Mouse (Mus musculus): ENCODE measurements at regions not wholly inside any gene's neighbourhood (a gene's known extent, or its start where the extent isn't known, plus 50 kb on each side); places are given as distances from the start of the nearest gene placed in this dataset.

DNA sequence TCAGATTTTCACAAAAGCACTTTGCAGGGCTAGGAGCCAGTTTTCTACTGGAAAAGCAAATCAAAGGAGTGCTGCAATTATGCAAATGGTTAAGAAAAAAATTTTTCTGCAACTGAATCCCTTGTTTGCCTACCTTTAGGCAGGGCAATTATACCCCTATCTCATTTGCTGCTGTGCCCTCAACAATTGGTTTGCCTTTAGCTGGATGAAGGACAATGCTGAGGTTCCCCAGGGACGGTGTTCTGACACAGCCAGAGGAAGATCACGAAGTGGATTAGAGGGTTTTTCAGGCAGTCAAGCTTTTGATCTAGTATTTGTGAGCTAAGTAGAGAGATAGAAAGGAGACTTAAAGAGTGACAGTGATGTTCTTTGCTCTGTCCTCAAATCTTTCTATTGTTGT is 72.6 kb upstream of the Cerkl start:
- no peak overlapping the region for H3K27ac ChIP-seq (ENCODE audit: low read depth)
- ATAC-seq (ENCODE audit: insufficient read depth, low read depth) (no peak), DNase-seq (ENCODE audit: low spot score) (no peak)
- H3K4me3 ChIP-seq (ENCODE audit: low read depth, low read length) = no peak overlapping the region
- no peak overlapping the region for H3K9ac ChIP-seq (replicated peaks; ENCODE audit: low read depth, low read length)
- TF ChIP-seq CTCF (IDR thresholded peaks at IDR 0.05; ENCODE audit: low read depth) (no peak), EP300 (IDR thresholded peaks at IDR 0.05; ENCODE audit: low read depth) (no peak)
- no peaks in the 10 kb centered on the region for H3K9me3 ChIP-seq (replicated peaks; ENCODE audit: control insufficient read depth, low read length)
- no peak overlapping the region for H3K4me2 ChIP-seq (ENCODE audit: low read depth, low read length)
- H3K4me1 ChIP-seq (ENCODE audit: control insufficient read depth, insufficient read depth) = no peaks in the 10 kb centered on the region
- H3K27me3 ChIP-seq (ENCODE audit: control insufficient read depth, insufficient read depth, low read length) = no peaks in the 10 kb centered on the region
- WGBS = 60% methylated on average over 2 of the region's 2 CpGs
- H3K36me3 ChIP-seq (replicated peaks; ENCODE audit: control insufficient read depth, insufficient read depth, low read length) = no peaks in the 10 kb centered on the region

- H3K9me3 ChIP-seq (replicated peaks; ENCODE audit: control insufficient read depth, low read length) = no peaks in the 10 kb centered on the region
- TF ChIP-seq EP300 (IDR thresholded peaks at IDR 0.05; ENCODE audit: low read depth) (no peak), CTCF (IDR thresholded peaks at IDR 0.05; ENCODE audit: low read depth) (no peak)
- no peak overlapping the region for H3K4me3 ChIP-seq (ENCODE audit: low read depth, low read length)
- no peaks in the 10 kb centered on the region for H3K27me3 ChIP-seq (ENCODE audit: control insufficient read depth, insufficient read depth, low read length)
- WGBS = 71% methylated on average over 3 of the region's 3 CpGs
- no peaks in the 10 kb centered on the region; the same call in 1 of the 2 replicates for H3K4me1 ChIP-seq (ENCODE audit: control insufficient read depth, insufficient read depth)
- no peak overlapping the region for H3K4me2 ChIP-seq (ENCODE audit: low read depth, low read length)
- no peak overlapping the region for H3K27ac ChIP-seq (ENCODE audit: low read depth)
- no peak for ATAC-seq (ENCODE audit: insufficient read depth, low read depth)
- no peak for DNase-seq (ENCODE audit: low spot score)
- H3K9ac ChIP-seq (replicated peaks; ENCODE audit: low read depth, low read length) = no peak overlapping the region
- no peaks in the 10 kb centered on the region for H3K36me3 ChIP-seq (replicated peaks; ENCODE audit: control insufficient read depth, insufficient read depth, low read length)
These were observed 76.1 kb upstream of the Cerkl start for GRCm38 (mm10) chr2:79532610-79533160.

- Histone ChIP-seq H3K9me3 (replicated peaks; ENCODE audit: control insufficient read depth, low read length) (no peaks in the 10 kb centered on the region), H3K4me1 (ENCODE audit: control insufficient read depth, insufficient read depth) (no peaks in the 10 kb centered on the region; the same call in 1 of the 2 replicates), H3K4me3 (ENCODE audit: low read depth, low read length) (no peak overlapping the region), H3K9ac (replicated peaks; ENCODE audit: low read depth, low read length) (no peak overlapping the region), H3K27me3 (ENCODE audit: control insufficient read depth, insufficient read depth, low read length) (no peaks in the 10 kb centered on the region), H3K27ac (ENCODE audit: low read depth) (no peak overlapping the region), H3K36me3 (replicated peaks; ENCODE audit: control insufficient read depth, insufficient read depth, low read length) (no peaks in the 10 kb centered on the region), H3K4me2 (ENCODE audit: low read depth, low read length) (no peak overlapping the region)
- DNase-seq (ENCODE audit: low spot score) (no peak), ATAC-seq (ENCODE audit: insufficient read depth, low read depth) (no peak)
- 57% methylated on average over 5 of the region's 5 CpGs for WGBS
- no peak for TF ChIP-seq EP300 (IDR thresholded peaks at IDR 0.05; ENCODE audit: low read depth)
- no peak for TF ChIP-seq CTCF (IDR thresholded peaks at IDR 0.05; ENCODE audit: low read depth)
These were observed 80.7 kb upstream of the Cerkl start for GRCm38 (mm10) chr2:79537126-79537875.

- Histone ChIP-seq H3K9me3 (replicated peaks; ENCODE audit: control insufficient read depth, low read length) (no peaks in the 10 kb centered on the region), H3K9ac (replicated peaks; ENCODE audit: low read depth, low read length) (no peak overlapping the region), H3K4me1 (ENCODE audit: control insufficient read depth, insufficient read depth) (peaks cover 12% of the 10 kb centered on the region), H3K4me3 (ENCODE audit: low read depth, low read length) (no peak overlapping the region), H3K4me2 (ENCODE audit: low read depth, low read length) (no peak overlapping the region), H3K36me3 (replicated peaks; ENCODE audit: control insufficient read depth, insufficient read depth, low read length) (no peaks in the 10 kb centered on the region), H3K27me3 (ENCODE audit: control insufficient read depth, insufficient read depth, low read length) (no peaks in the 10 kb centered on the region), H3K27ac (ENCODE audit: low read depth) (no peak overlapping the region)
- DNase-seq (ENCODE audit: low spot score) (no peak), ATAC-seq (ENCODE audit: insufficient read depth, low read depth) (no peak)
- 55% methylated on average over 8 of the region's 8 CpGs for WGBS
- no peak for TF ChIP-seq CTCF (IDR thresholded peaks at IDR 0.05; ENCODE audit: low read depth)
- no peak for TF ChIP-seq EP300 (IDR thresholded peaks at IDR 0.05; ENCODE audit: low read depth)
These were observed 83.8 kb upstream of the Cerkl start for GRCm38 (mm10) chr2:79540384-79540783.

DNA sequence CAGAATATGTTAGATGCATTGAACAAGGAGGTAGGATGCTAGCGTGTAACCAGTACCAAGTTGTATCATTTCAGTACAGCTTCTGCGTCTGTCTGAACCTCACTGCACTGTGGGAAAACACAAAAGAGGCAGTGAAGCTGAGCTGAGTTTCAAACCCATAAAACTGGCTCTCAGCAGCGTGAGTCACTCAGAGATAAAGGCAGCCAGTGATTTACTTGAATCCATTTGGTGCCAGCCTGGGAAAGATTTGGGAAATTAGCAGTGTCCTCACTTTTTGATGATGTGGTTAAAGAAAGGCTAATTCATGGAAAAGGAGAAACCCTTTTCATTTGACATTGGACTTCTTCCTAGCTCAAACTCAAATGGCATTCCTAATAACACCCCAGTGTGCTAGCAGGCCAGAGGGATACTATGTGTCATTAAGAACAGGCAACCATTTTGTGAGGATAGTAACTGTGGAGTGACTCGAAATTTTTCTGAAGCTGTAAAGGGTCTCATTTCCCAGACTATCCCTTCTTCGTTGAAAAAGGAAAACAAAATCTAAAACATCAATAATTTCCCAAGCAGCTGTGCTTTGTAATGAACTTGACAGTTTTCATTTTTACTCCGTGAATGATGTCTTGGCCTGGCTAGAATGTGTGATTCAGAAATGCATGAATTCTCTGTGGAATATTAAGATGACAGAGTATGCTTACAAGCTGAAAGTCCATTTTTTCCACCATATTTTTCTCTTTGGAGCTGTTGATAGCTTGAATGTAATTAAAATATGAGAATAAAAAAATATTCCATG is 85.8 kb upstream of the Cerkl start:
- Histone ChIP-seq H3K4me1 (ENCODE audit: control insufficient read depth, insufficient read depth) (peaks cover 12% of the 10 kb centered on the region), H3K36me3 (replicated peaks; ENCODE audit: control insufficient read depth, insufficient read depth, low read length) (no peaks in the 10 kb centered on the region), H3K27ac (ENCODE audit: low read depth) (peak overlapping the region; percentile 16; the same call in 1 of the 2 replicates), H3K4me2 (ENCODE audit: low read depth, low read length) (no peak overlapping the region), H3K27me3 (ENCODE audit: control insufficient read depth, insufficient read depth, low read length) (no peaks in the 10 kb centered on the region), H3K4me3 (ENCODE audit: low read depth, low read length) (no peak overlapping the region), H3K9ac (replicated peaks; ENCODE audit: low read depth, low read length) (no peak overlapping the region), H3K9me3 (replicated peaks; ENCODE audit: control insufficient read depth, low read length) (no peaks in the 10 kb centered on the region)
- ATAC-seq (ENCODE audit: insufficient read depth, low read depth) (no peak), DNase-seq (ENCODE audit: low spot score) (no peak)
- 69% methylated on average over 6 of the region's 6 CpGs for WGBS
- TF ChIP-seq EP300 (IDR thresholded peaks at IDR 0.05; ENCODE audit: low read depth) = no peak
- no peak for TF ChIP-seq CTCF (IDR thresholded peaks at IDR 0.05; ENCODE audit: low read depth)

Measured in heart, postnatal 0 days (tissue).